Mouse (Mus musculus): ENCODE data around the gene Rassf4.

DNA sequence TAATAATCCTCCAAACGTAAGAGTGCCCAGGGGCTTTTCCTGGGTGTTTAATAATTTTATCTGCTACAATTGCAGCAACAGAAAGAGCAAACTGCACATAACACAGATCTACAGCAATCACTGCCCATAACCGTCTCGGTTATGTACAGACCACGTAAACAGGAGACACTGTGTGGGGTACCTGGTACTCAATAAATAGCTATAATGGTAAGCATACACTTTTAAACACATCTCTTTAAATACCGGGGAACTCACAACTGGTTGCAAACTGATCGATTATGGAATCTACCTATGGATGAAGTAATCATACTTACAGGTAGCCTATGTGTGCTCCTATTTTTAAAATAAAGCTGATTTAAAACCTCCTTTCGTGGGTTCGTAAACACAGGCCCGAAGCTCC is 45.7 kb downstream of the Rassf4 start:
- no peak for TF ChIP-seq EP300 (IDR thresholded peaks at IDR 0.05; ENCODE audit: low read length)
- TF ChIP-seq CTCF (conservative IDR thresholded peaks at IDR 0.05 in 1 of 2, IDR thresholded peaks at IDR 0.05 in 1 of 2; ENCODE audit: low read depth in 2 of 2, low read length in 2 of 2) = no peak
- TF ChIP-seq MAZ (IDR thresholded peaks at IDR 0.05; ENCODE audit: low read depth, low read length) = no peak
- TF ChIP-seq TCF12 (IDR thresholded peaks at IDR 0.05; ENCODE audit: low read depth, low read length) = no peak
- no peak for TF ChIP-seq BHLHE40 (IDR thresholded peaks at IDR 0.05; ENCODE audit: low read depth, low read length)
- no peak for TF ChIP-seq POLR2A (IDR thresholded peaks at IDR 0.05; ENCODE audit: low read depth, low read length)
- TF ChIP-seq RCOR1 (conservative IDR thresholded peaks at IDR 0.05; ENCODE audit: low read depth, low read length) = no peak
- TF ChIP-seq MAX (IDR thresholded peaks at IDR 0.05; ENCODE audit: low read length) = no peak
- no peak for TF ChIP-seq MAFK (IDR thresholded peaks at IDR 0.05; ENCODE audit: insufficient replicate concordance, low read length)
- no peak for TF ChIP-seq ETS1 (conservative IDR thresholded peaks at IDR 0.05; ENCODE audit: low read depth, low read length)
- TF ChIP-seq POLR2AphosphoS2 (IDR thresholded peaks at IDR 0.05; ENCODE audit: low read depth, low read length) = no peak
- no peak for TF ChIP-seq MEF2A (IDR thresholded peaks at IDR 0.05; ENCODE audit: borderline replicate concordance, low read depth, low read length)
- TF ChIP-seq MXI1 (IDR thresholded peaks at IDR 0.05; ENCODE audit: low read depth, low read length) = no peak
- TF ChIP-seq ELF1 (IDR thresholded peaks at IDR 0.05; ENCODE audit: low read depth, low read length) = no peak

Data from CH12.LX (cell line).